Mouse (Mus musculus) heart, embryonic 13.5 days (tissue): ENCODE results near the gene Fzd5. TPM values are rescaled to one million over a fixed set of nuclear protein-coding genes. Genes with fewer than 3 reads are reported as not detected.
A peak's percentile ranks its signal among the peaks of the same experiment; 100 is the strongest.

ENCODE experiments used
- ATAC-seq: fragments of 200-750 bp; cut with Nextera tagmentation; 2 replicates; pipeline ENCODE4 v1.8.0; 2017; ENCODE audit warnings: moderate TSS enrichment; ENCODE audit not compliant: insufficient number of reproducible peaks, low FRiP score, low TSS enrichment; ENCODE audit errors: extremely low read depth
- H3K27ac ChIP-seq: fragments of 300-500 bp; sonication (generic); replicated peaks from 2 replicates; pipeline ENCODE4 v1.5.1; 2015; ENCODE audit warnings: moderate library complexity, mild to moderate bottlenecking, inconsistent platforms
- H3K27me3 ChIP-seq: fragments of 300-500 bp; sonication (generic); replicated peaks from 2 replicates; pipeline ENCODE4 v1.6.1; 2015; ENCODE audit warnings: mild to moderate bottlenecking, inconsistent platforms
- H3K36me3 ChIP-seq: fragments of 300-500 bp; sonication (generic); 2 replicates; pipeline ENCODE4 v1.6.1; 2015; ENCODE audit warnings: mild to moderate bottlenecking, inconsistent platforms
- H3K4me1 ChIP-seq: fragments of 300-500 bp; sonication (generic); 2 replicates; pipeline ENCODE4 v1.6.1; 2015; ENCODE audit warnings: inconsistent platforms
- H3K4me2 ChIP-seq: fragments of 300-500 bp; sonication (generic); 2 replicates; pipeline ENCODE4 v1.6.1; 2015; ENCODE audit warnings: inconsistent platforms, mild to moderate bottlenecking, moderate library complexity
- H3K4me3 ChIP-seq: fragments of 300-500 bp; sonication (generic); 2 replicates; pipeline ENCODE4 v1.5.1; 2015; ENCODE audit warnings: moderate library complexity, mild to moderate bottlenecking, inconsistent platforms
- H3K9ac ChIP-seq: fragments of 300-500 bp; sonication (generic); 2 replicates; pipeline ENCODE4 v1.6.1; 2015; ENCODE audit warnings: inconsistent platforms, mild to moderate bottlenecking, moderate library complexity
- H3K9me3 ChIP-seq: fragments of 300-500 bp; sonication (generic); 2 replicates; pipeline ENCODE4 v1.6.1; 2016; ENCODE audit warnings: inconsistent platforms
- WGBS: fragments of 180-500 bp; shearing (Covaris S2); methylation state at CpG from one replicate; pipeline ENCODE4 v1.1.7; 2015; ENCODE audit warnings: mixed read lengths; 5-methylcytosine and 5-hydroxymethylcytosine counted together
- polyA plus RNA-seq: library from polyadenylated mRNA; unstranded; fragments of >200 nt; fragmentation: Nextera tagmentation; extraction: Ambion mirVana; gene quantifications from 2 replicates; pipeline ENCODE4 v1.2.1, GENCODE M21; 2015

Gene Fzd5
- polyA plus RNA-seq, 1 experiment from 2014 or later = 1.1 TPM

- H3K4me3 ChIP-seq = no peak overlapping the region
- H3K36me3 ChIP-seq = peaks cover 37% of the 10 kb centered on the region
- peaks cover 2% of the 10 kb centered on the region for H3K4me1 ChIP-seq
- no peak overlapping the region for H3K27ac ChIP-seq
- WGBS = 18% methylated on average over 2 of the region's 2 CpGs
- H3K4me2 ChIP-seq = no peak overlapping the region
- H3K27me3 ChIP-seq = no peaks in the 10 kb centered on the region
- no peaks in the 10 kb centered on the region for H3K9me3 ChIP-seq
- no peak overlapping the region for H3K9ac ChIP-seq
- no peak for ATAC-seq
Observed at GRCm38 (mm10) chr1:64709891-64710290, 27.7 kb downstream of the Fzd5 start.

GRCm38 (mm10) chr1:64706610-64707009 lies 30.9 kb downstream of the Fzd5 start:
- H3K4me3 ChIP-seq = no peak overlapping the region
- H3K9me3 ChIP-seq = no peaks in the 10 kb centered on the region
- H3K36me3 ChIP-seq = peaks cover 43% of the 10 kb centered on the region
- WGBS = 84% methylated on average over 2 of the region's 2 CpGs
- ATAC-seq = no peak
- peaks cover 3% of the 10 kb centered on the region; the same call in 1 of the 2 replicates for H3K4me1 ChIP-seq
- H3K4me2 ChIP-seq = no peak overlapping the region
- no peak overlapping the region for H3K9ac ChIP-seq
- no peak overlapping the region for H3K27ac ChIP-seq
- no peaks in the 10 kb centered on the region for H3K27me3 ChIP-seq

GRCm38 (mm10) chr1:64705230-64705629 lies 32.3 kb downstream of the Fzd5 start:
- Histone ChIP-seq H3K27me3 (no peaks in the 10 kb centered on the region), H3K4me1 (peaks cover 5% of the 10 kb centered on the region; the same call in 1 of the 2 replicates), H3K4me3 (no peak overlapping the region), H3K9me3 (no peaks in the 10 kb centered on the region), H3K27ac (no peak overlapping the region), H3K4me2 (no peak overlapping the region), H3K9ac (no peak overlapping the region), H3K36me3 (peaks cover 50% of the 10 kb centered on the region)
- no peak for ATAC-seq
- 42% methylated on average over 6 of the region's 6 CpGs for WGBS

- H3K9ac ChIP-seq = no peak overlapping the region
- 47% methylated on average over 3 of the region's 3 CpGs for WGBS
- no peak overlapping the region for H3K4me3 ChIP-seq
- H3K27me3 ChIP-seq = no peaks in the 10 kb centered on the region
- no peaks in the 10 kb centered on the region for H3K9me3 ChIP-seq
- H3K36me3 ChIP-seq = peaks cover 37% of the 10 kb centered on the region
- H3K27ac ChIP-seq = no peak overlapping the region
- no peak overlapping the region for H3K4me2 ChIP-seq
- H3K4me1 ChIP-seq = peaks cover 5% of the 10 kb centered on the region; the same call in 1 of the 2 replicates
- no peak for ATAC-seq
Observed at GRCm38 (mm10) chr1:64701780-64702179, 35.8 kb downstream of the Fzd5 start.

- Histone ChIP-seq H3K27me3 (no peaks in the 10 kb centered on the region), H3K4me3 (no peak overlapping the region), H3K9ac (no peak overlapping the region), H3K9me3 (no peaks in the 10 kb centered on the region), H3K4me2 (no peak overlapping the region), H3K36me3 (no peaks in the 10 kb centered on the region), H3K4me1 (peaks cover 23% of the 10 kb centered on the region), H3K27ac (no peak overlapping the region)
- ATAC-seq = no peak
- WGBS = 91% methylated on average over 3 of the region's 3 CpGs
Observed at GRCm38 (mm10) chr1:64695156-64695555, 42.4 kb downstream of the Fzd5 start.

- Histone ChIP-seq H3K27me3 (no peaks in the 10 kb centered on the region), H3K4me3 (peak overlapping the region; percentile 97), H3K36me3 (no peaks in the 10 kb centered on the region), H3K9me3 (no peaks in the 10 kb centered on the region), H3K9ac (peak overlapping the region; percentile 95), H3K27ac (peak overlapping the region; percentile 82), H3K4me2 (peak overlapping the region; percentile 92), H3K4me1 (peaks cover 33% of the 10 kb centered on the region)
- no peak for ATAC-seq
- 6% methylated on average over 9 of the region's 9 CpGs for WGBS
Observed at GRCm38 (mm10) chr1:64691581-64691980, 46.0 kb downstream of the Fzd5 start.

- Histone ChIP-seq H3K4me3 (peak overlapping the region; percentile 97), H3K4me2 (peak overlapping the region; percentile 92), H3K27me3 (no peaks in the 10 kb centered on the region), H3K27ac (peak overlapping the region; percentile 82), H3K36me3 (no peaks in the 10 kb centered on the region), H3K4me1 (peaks cover 33% of the 10 kb centered on the region), H3K9me3 (no peaks in the 10 kb centered on the region), H3K9ac (peak overlapping the region; percentile 95)
- WGBS = under 1% methylated on average over 50 of the region's 55 CpGs
- ATAC-seq = peak; percentile 40
Observed at GRCm38 (mm10) chr1:64691121-64691551, 46.4 kb downstream of the Fzd5 start.

GRCm38 (mm10) chr1:64690213-64691013 lies 47.1 kb downstream of the Fzd5 start, which contains the start of gene Ccnyl1:
Gene Ccnyl1, plus strand, starts transcription at chr1:64690455.
- Histone ChIP-seq H3K9ac (peak within 1 kb of the TSS; percentile 95), H3K4me3 (peak within 1 kb of the TSS; percentile 97), H3K36me3 (no peaks in the 10 kb centered on the region), H3K27ac (peak within 1 kb of the TSS; percentile 82), H3K9me3 (no peaks in the 10 kb centered on the region), H3K4me2 (peak within 1 kb of the TSS; percentile 92), H3K4me1 (peaks cover 33% of the 10 kb centered on the region), H3K27me3 (no peaks in the 10 kb centered on the region)
- peak; percentile 98 for ATAC-seq
- WGBS = under 1% methylated on average over 68 of the region's 71 CpGs

GRCm38 (mm10) chr1:64689561-64690212 lies 47.9 kb downstream of the Fzd5 start:
- peak overlapping the region; percentile 80 for H3K9ac ChIP-seq

GRCm38 (mm10) chr1:64688046-64688445 lies 49.5 kb downstream of the Fzd5 start:
- WGBS = 96% methylated on average over 4 of the region's 4 CpGs
- Histone ChIP-seq H3K4me1 (peaks cover 26% of the 10 kb centered on the region), H3K4me3 (no peak overlapping the region), H3K4me2 (no peak overlapping the region), H3K27me3 (no peaks in the 10 kb centered on the region), H3K36me3 (no peaks in the 10 kb centered on the region), H3K27ac (no peak overlapping the region), H3K9me3 (no peaks in the 10 kb centered on the region), H3K9ac (no peak overlapping the region)
- no peak for ATAC-seq

More at GRCm38 (mm10) chr1:64689561-64690212, 47.9 kb downstream of the Fzd5 start:
- peak overlapping the region; percentile 55 for H3K27ac ChIP-seq
- H3K27me3 ChIP-seq = no peaks in the 10 kb centered on the region
- peaks cover 33% of the 10 kb centered on the region for H3K4me1 ChIP-seq
- peak overlapping the region; percentile 91 for H3K4me2 ChIP-seq
- no peaks in the 10 kb centered on the region for H3K36me3 ChIP-seq
- H3K9me3 ChIP-seq = no peaks in the 10 kb centered on the region
- no peak for ATAC-seq
- WGBS = 14% methylated on average over 9 of the region's 9 CpGs
- H3K4me3 ChIP-seq = peak overlapping the region; percentile 97

GRCm38 (mm10) chr1:64684440-64684839 lies 53.1 kb downstream of the Fzd5 start:
- Histone ChIP-seq H3K4me1 (peaks cover 3% of the 10 kb centered on the region), H3K36me3 (no peaks in the 10 kb centered on the region), H3K27ac (no peak overlapping the region), H3K27me3 (no peaks in the 10 kb centered on the region), H3K4me3 (no peak overlapping the region), H3K9me3 (no peaks in the 10 kb centered on the region), H3K9ac (no peak overlapping the region), H3K4me2 (no peak overlapping the region)
- 90% methylated on average over 2 of the region's 2 CpGs for WGBS
- no peak for ATAC-seq
